Mouse (Mus musculus): ENCODE measurements around the gene Fhit. TPM values are rescaled to one million over a fixed set of nuclear protein-coding genes. Genes with fewer than 3 reads are reported as not detected.
A peak's percentile ranks its signal among the peaks of the same experiment; 100 is the strongest.

Gene Fhit
- total and polyA plus RNA-seq, 2 experiments from 2014 or later, result 2.5 to 12.5 TPM

GRCm38 (mm10) chr14:10289043-10289442 is 872.8 kb downstream of the Fhit start:
- H3K9me3 ChIP-seq (ENCODE audit: low read length), result no peaks in the 10 kb centered on the region
- no peak overlapping the region for H3K27ac ChIP-seq
- TF ChIP-seq CTCF (IDR thresholded peaks at IDR 0.05; ENCODE audit: low read depth), result no peak
- H3K27me3 ChIP-seq (ENCODE audit: insufficient read depth, low read length), result no peaks in the 10 kb centered on the region
- H3K9ac ChIP-seq (replicated peaks; ENCODE audit: low read length), result no peak overlapping the region
- ATAC-seq (no peak), DNase-seq (ENCODE audit: low spot score) (no peak)
- no peak overlapping the region for H3K4me3 ChIP-seq (ENCODE audit: low read length)
- H3K4me1 ChIP-seq (ENCODE audit: insufficient read depth, low read length), result no peaks in the 10 kb centered on the region
- no peaks in the 10 kb centered on the region for H3K36me3 ChIP-seq (ENCODE audit: insufficient read depth, low read length)
- whole genome bisulfite sequencing, result 89% methylated on average over 5 of the region's 5 CpGs
- no peak overlapping the region for H3K4me2 ChIP-seq (ENCODE audit: low read depth, low read length)

- DNase-seq (ENCODE audit: low spot score) (peak; percentile 10), ATAC-seq (no peak)
- Histone ChIP-seq H3K4me2 (ENCODE audit: low read depth, low read length) (no peak overlapping the region), H3K9ac (replicated peaks; ENCODE audit: low read length) (no peak overlapping the region), H3K36me3 (ENCODE audit: insufficient read depth, low read length) (no peaks in the 10 kb centered on the region), H3K9me3 (ENCODE audit: low read length) (no peaks in the 10 kb centered on the region), H3K27ac (no peak overlapping the region), H3K27me3 (ENCODE audit: insufficient read depth, low read length) (no peaks in the 10 kb centered on the region), H3K4me1 (ENCODE audit: insufficient read depth, low read length) (no peaks in the 10 kb centered on the region), H3K4me3 (ENCODE audit: low read length) (no peak overlapping the region)
- TF ChIP-seq CTCF (IDR thresholded peaks at IDR 0.05; ENCODE audit: low read depth), result no peak
- WGBS, result 72% methylated on average over 6 of the region's 6 CpGs
These were observed 875.8 kb downstream of the Fhit start for GRCm38 (mm10) chr14:10286027-10286426.

GRCm38 (mm10) chr14:10228708-10229107 is 933.1 kb downstream of the Fhit start:
- Histone ChIP-seq H3K9me3 (ENCODE audit: low read length) (no peaks in the 10 kb centered on the region), H3K27ac (no peak overlapping the region), H3K36me3 (ENCODE audit: insufficient read depth, low read length) (no peaks in the 10 kb centered on the region), H3K27me3 (ENCODE audit: insufficient read depth, low read length) (no peaks in the 10 kb centered on the region), H3K4me1 (ENCODE audit: insufficient read depth, low read length) (no peaks in the 10 kb centered on the region), H3K4me2 (ENCODE audit: low read depth, low read length) (no peak overlapping the region), H3K4me3 (ENCODE audit: low read length) (no peak overlapping the region), H3K9ac (replicated peaks; ENCODE audit: low read length) (no peak overlapping the region)
- DNase-seq (ENCODE audit: low spot score), result no peak
- TF ChIP-seq CTCF (IDR thresholded peaks at IDR 0.05; ENCODE audit: low read depth), result no peak
- no peak for ATAC-seq
- WGBS, result 54% methylated on average over 5 of the region's 5 CpGs

GRCm38 (mm10) chr14:10221847-10222246 is 940.0 kb downstream of the Fhit start:
- ATAC-seq (no peak), DNase-seq (ENCODE audit: low spot score) (no peak)
- no peak; the same call in 1 of the 2 replicates for TF ChIP-seq CTCF (IDR thresholded peaks at IDR 0.05; ENCODE audit: low read depth)
- H3K4me1 ChIP-seq (ENCODE audit: insufficient read depth, low read length), result no peaks in the 10 kb centered on the region
- H3K9me3 ChIP-seq (ENCODE audit: low read length), result no peaks in the 10 kb centered on the region
- no peak overlapping the region for H3K27ac ChIP-seq
- no peak overlapping the region for H3K4me2 ChIP-seq (ENCODE audit: low read depth, low read length)
- no peak overlapping the region for H3K4me3 ChIP-seq (ENCODE audit: low read length)
- H3K27me3 ChIP-seq (ENCODE audit: insufficient read depth, low read length), result no peaks in the 10 kb centered on the region
- H3K9ac ChIP-seq (replicated peaks; ENCODE audit: low read length), result no peak overlapping the region
- no peaks in the 10 kb centered on the region for H3K36me3 ChIP-seq (ENCODE audit: insufficient read depth, low read length)
- WGBS, result 88% methylated on average over 2 of the region's 2 CpGs

GRCm38 (mm10) chr14:10213216-10213615 is 948.6 kb downstream of the Fhit start:
- H3K4me1 ChIP-seq (ENCODE audit: insufficient read depth, low read length), result no peaks in the 10 kb centered on the region
- no peak overlapping the region for H3K27ac ChIP-seq
- no peak overlapping the region for H3K4me3 ChIP-seq (ENCODE audit: low read length)
- ATAC-seq (no peak), DNase-seq (ENCODE audit: low spot score) (peak; percentile 46)
- H3K36me3 ChIP-seq (ENCODE audit: insufficient read depth, low read length), result no peaks in the 10 kb centered on the region
- no peak overlapping the region for H3K9ac ChIP-seq (replicated peaks; ENCODE audit: low read length)
- H3K27me3 ChIP-seq (ENCODE audit: insufficient read depth, low read length), result no peaks in the 10 kb centered on the region
- WGBS, result 29% methylated on average over 4 of the region's 4 CpGs
- no peak for TF ChIP-seq CTCF (IDR thresholded peaks at IDR 0.05; ENCODE audit: low read depth)
- H3K4me2 ChIP-seq (ENCODE audit: low read depth, low read length), result no peak overlapping the region
- no peaks in the 10 kb centered on the region for H3K9me3 ChIP-seq (ENCODE audit: low read length)

- Histone ChIP-seq H3K27ac (no peak overlapping the region), H3K9me3 (ENCODE audit: low read length) (no peaks in the 10 kb centered on the region), H3K4me2 (ENCODE audit: low read depth, low read length) (no peak overlapping the region), H3K4me3 (ENCODE audit: low read length) (no peak overlapping the region), H3K27me3 (ENCODE audit: insufficient read depth, low read length) (no peaks in the 10 kb centered on the region), H3K9ac (replicated peaks; ENCODE audit: low read length) (no peak overlapping the region), H3K4me1 (ENCODE audit: insufficient read depth, low read length) (no peaks in the 10 kb centered on the region), H3K36me3 (ENCODE audit: insufficient read depth, low read length) (no peaks in the 10 kb centered on the region)
- ATAC-seq (no peak), DNase-seq (ENCODE audit: low spot score) (no peak)
- 69% methylated on average over 5 of the region's 5 CpGs for WGBS
- no peak for TF ChIP-seq CTCF (IDR thresholded peaks at IDR 0.05; ENCODE audit: low read depth)
These were observed 950.7 kb downstream of the Fhit start for GRCm38 (mm10) chr14:10211184-10211583.

GRCm38 (mm10) chr14:10209007-10209406 is 952.8 kb downstream of the Fhit start:
- no peaks in the 10 kb centered on the region for H3K4me1 ChIP-seq (ENCODE audit: insufficient read depth, low read length)
- H3K4me3 ChIP-seq (ENCODE audit: low read length), result no peak overlapping the region
- H3K27me3 ChIP-seq (ENCODE audit: insufficient read depth, low read length), result no peaks in the 10 kb centered on the region
- H3K27ac ChIP-seq, result no peak overlapping the region
- H3K9me3 ChIP-seq (ENCODE audit: low read length), result no peaks in the 10 kb centered on the region
- no peaks in the 10 kb centered on the region for H3K36me3 ChIP-seq (ENCODE audit: insufficient read depth, low read length)
- no peak overlapping the region for H3K9ac ChIP-seq (replicated peaks; ENCODE audit: low read length)
- ATAC-seq, result no peak
- DNase-seq (ENCODE audit: low spot score), result no peak
- TF ChIP-seq CTCF (IDR thresholded peaks at IDR 0.05; ENCODE audit: low read depth), result no peak
- no peak overlapping the region for H3K4me2 ChIP-seq (ENCODE audit: low read depth, low read length)
- WGBS, result 91% methylated on average over 3 of the region's 3 CpGs

Data from hindbrain, postnatal 0 days (tissue).